Mouse (Mus musculus) megakaryocyte, embryonic 14.5 days (primary cell): ENCODE measurements around the gene Slco1a6. TPM values are rescaled to one million over a fixed set of nuclear protein-coding genes. Genes with fewer than 3 reads are reported as not detected.

Experiments
- H3K27me3 ChIP-seq: replicated peaks from 2 replicates; pipeline ENCODE3; 2012; ENCODE audit warnings: inconsistent platforms
- H3K36me3 ChIP-seq: replicated peaks from 2 replicates; pipeline ENCODE3; 2012; ENCODE audit warnings: low read length, inconsistent platforms, mixed read lengths
- H3K4me1 ChIP-seq: 2 replicates; pipeline ENCODE4 v1.6.1; 2012; ENCODE audit warnings: inconsistent platforms
- H3K4me3 ChIP-seq: replicated peaks from 2 replicates; pipeline ENCODE3; 2012; ENCODE audit warnings: moderate library complexity, mild to moderate bottlenecking, inconsistent platforms
- H3K9me3 ChIP-seq: 2 replicates; pipeline ENCODE4 v1.6.1; 2012; ENCODE audit warnings: inconsistent platforms
- FLI1 ChIP-seq: IDR thresholded peaks from 2 replicates; pipeline ENCODE4 v1.6.1; 2012; ENCODE audit warnings: low read length, inconsistent platforms, mixed read lengths
- GATA1 ChIP-seq: IDR thresholded peaks from 3 replicates; pipeline ENCODE4 v1.6.1; 2012; ENCODE audit warnings: mixed read lengths, low read length, inconsistent platforms, borderline replicate concordance
- polyA plus RNA-seq: library from polyadenylated mRNA; stranded (reverse); fragments of >175 nt; gene quantifications from 2 replicates; pipeline ENCODE4 v1.2.3, GENCODE M21; 2012; ENCODE audit warnings: low replicate concordance; ENCODE audit not compliant: insufficient read depth

Slco1a6 gene
- polyA plus RNA-seq, 1 experiment, result not detected

- TF ChIP-seq FLI1, result no peak
- TF ChIP-seq GATA1, result no peak
- H3K36me3 ChIP-seq, result no peaks in the 10 kb centered on the region
- no peaks in the 10 kb centered on the region for H3K9me3 ChIP-seq
- H3K4me3 ChIP-seq, result no peak overlapping the region
- H3K27me3 ChIP-seq, result no peaks in the 10 kb centered on the region
- H3K4me1 ChIP-seq, result no peaks in the 10 kb centered on the region; the same call in 1 of the 2 replicates
These were observed 166.4 kb downstream of the Slco1a6 start for GRCm38 (mm10) chr6:142041896-142042295.

GRCm38 (mm10) chr6:142040306-142041175 is 167.8 kb downstream of the Slco1a6 start:
- H3K4me1 ChIP-seq, result no peaks in the 10 kb centered on the region; the same call in 1 of the 2 replicates
- no peaks in the 10 kb centered on the region for H3K36me3 ChIP-seq
- H3K9me3 ChIP-seq, result no peaks in the 10 kb centered on the region
- H3K4me3 ChIP-seq, result no peak overlapping the region
- H3K27me3 ChIP-seq, result no peaks in the 10 kb centered on the region
- TF ChIP-seq GATA1, result no peak
- no peak for TF ChIP-seq FLI1

- no peaks in the 10 kb centered on the region; the same call in 1 of the 2 replicates for H3K4me1 ChIP-seq
- TF ChIP-seq GATA1, result no peak
- TF ChIP-seq FLI1, result no peak
- 0 out of 2 replicates have a peak, but pooled peaks cover 2% of the 10 kb centered on the region for H3K9me3 ChIP-seq
- no peak overlapping the region for H3K4me3 ChIP-seq
- H3K27me3 ChIP-seq, result no peaks in the 10 kb centered on the region
- no peaks in the 10 kb centered on the region for H3K36me3 ChIP-seq
These were observed 172.6 kb downstream of the Slco1a6 start for GRCm38 (mm10) chr6:142035771-142036170.

Other genes starting within 250 kb of the Slco1a6 start
- not detected in 2 replicates for gene Gm6614, start 197.1 kb downstream of the Slco1a6 start, polyA plus RNA-seq
- gene Iapp, start 89.9 kb upstream of the Slco1a6 start, polyA plus RNA-seq, result not detected in 2 replicates
- not detected in 2 replicates for gene Slco1a5, start 114.5 kb upstream of the Slco1a6 start, polyA plus RNA-seq
- 0.78 and 0.97 TPM in 2 replicates for gene Pyroxd1, start 137.1 kb upstream of the Slco1a6 start, polyA plus RNA-seq
- 2.8 TPM in 1 of 2 replicates, not detected in the other for gene Recql, start 178.6 kb upstream of the Slco1a6 start, polyA plus RNA-seq
- gene Golt1b, start 178.7 kb upstream of the Slco1a6 start, polyA plus RNA-seq, result 19.9 TPM in 2 replicates
- 0.48 TPM in 1 of 2 replicates, not detected in the other for gene Spx, start 204.9 kb upstream of the Slco1a6 start, polyA plus RNA-seq